Mouse (Mus musculus) layer of hippocampus, adult 18-20 months (tissue): ENCODE measurements around the gene Gm5346. TPM values are rescaled to one million over a fixed set of nuclear protein-coding genes. Genes with fewer than 3 reads are reported as not detected.
"Not testable (repeated sequence)": the region's sequence is repeated elsewhere in the genome, so short reads cannot be mapped to it uniquely, and the experiment has no call there.

ENCODE experiments used
- DNase-seq, 2 experiments: peaks; one replicate each; pipeline ENCODE4 v3.0.0; 2022; ENCODE audit warnings: low spot score in 2 of 2
- long read RNA-seq: library from polyadenylated mRNA; stranded (forward); transcript quantifications from one replicate; pipeline ENCODE4 v2.0.0, GENCODE M21; 2021
- total RNA-seq, 2 experiments: library from RNA; stranded (reverse); gene quantifications; 2 replicates each; pipeline ENCODE4 v1.2.3; 2021

The Gm5346 gene
- total RNA-seq = not detected
- long read RNA-seq = 0 reads

- no peak for DNase-seq
Observed at GRCm38 (mm10) chr8:43627176-43627575, at the start of gene Gm5346. Gene Gm5346, minus strand, starts transcription at chr8:43627276.

DNA sequence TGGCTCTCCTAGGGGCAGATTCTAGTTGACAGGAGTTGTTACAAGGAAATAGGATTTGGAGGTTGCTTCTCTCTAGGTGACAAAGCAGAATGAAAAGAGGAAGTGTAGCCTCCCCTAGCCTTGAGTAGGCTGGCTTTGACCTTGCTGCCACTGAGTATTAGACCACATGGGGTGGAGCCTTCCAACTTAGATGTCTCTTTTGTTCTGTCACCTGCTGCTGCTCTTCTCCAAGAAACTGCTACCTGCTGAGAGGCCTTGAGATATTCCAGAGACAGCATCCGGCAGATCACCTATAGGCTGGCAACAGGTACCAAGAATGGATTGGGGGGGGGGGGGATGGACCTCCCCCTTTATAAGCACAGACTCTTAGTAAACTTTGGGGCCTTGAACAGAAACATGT lies 11.0 kb downstream of the Gm5346 start:
- DNase-seq = no peak

- not testable (repeated sequence) for DNase-seq
Observed at GRCm38 (mm10) chr8:43603657-43604056, 23.4 kb downstream of the Gm5346 start.

- not testable (repeated sequence) for DNase-seq
Observed at GRCm38 (mm10) chr8:43603166-43603565, 23.9 kb downstream of the Gm5346 start.

- DNase-seq = not testable (repeated sequence)
Observed at GRCm38 (mm10) chr8:43576607-43577006, 50.5 kb downstream of the Gm5346 start, which contains the start of gene Adam26a. Gene Adam26a, minus strand, starts transcription at chr8:43576707.

Other genes with a start within 250 kb of the Gm5346 start
- not detected for gene Adam26b, start 99.2 kb downstream of the Gm5346 start, total RNA-seq
- gene Adam26a, start 50.6 kb downstream of the Gm5346 start, total RNA-seq = not detected
- gene Adam34, start 82.8 kb upstream of the Gm5346 start, total RNA-seq = not detected